Mouse (Mus musculus) liver, adult 2 months (tissue): Measurements from ENCODE around the gene Pard3.

ENCODE experiments used
- CTCF ChIP-seq: fragments of 200-500 bp; IDR thresholded peaks from 2 replicates; pipeline ENCODE4 v1.5.1; 2011; ENCODE audit warnings: low read depth, low read length, control low read depth
- POLR2A ChIP-seq: fragments of 200-500 bp; IDR thresholded peaks from 2 replicates; pipeline ENCODE4 v1.6.1; 2011; ENCODE audit warnings: low read length, control low read depth; ENCODE audit not compliant: insufficient read depth; ENCODE audit errors: extremely low read depth

DNA sequence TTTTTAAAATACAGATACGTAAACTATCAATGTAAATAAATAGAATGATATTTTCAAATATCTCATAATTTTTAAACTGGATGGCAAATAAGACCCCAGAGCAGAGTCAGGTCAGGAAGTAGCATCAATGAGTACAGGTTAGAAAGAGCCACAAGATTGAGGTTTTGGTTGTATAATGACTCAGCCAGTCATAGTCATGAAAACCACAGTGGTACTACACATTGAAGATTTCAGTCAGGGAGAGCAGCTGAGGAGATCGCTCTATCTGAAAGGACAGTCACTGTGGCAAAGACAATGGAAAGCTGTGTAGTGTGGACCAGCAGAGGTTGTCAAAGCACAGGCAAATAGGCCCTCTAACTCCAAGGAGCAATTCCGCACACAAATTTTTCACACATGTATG is 317.6 kb downstream of the Pard3 start:
- TF ChIP-seq CTCF, result no peak
- TF ChIP-seq POLR2A, result no peak
